Mouse (Mus musculus): Measurements from ENCODE around the gene Gm9821. TPM values are rescaled to one million over a fixed set of nuclear protein-coding genes. Genes with fewer than 3 reads are reported as not detected.

Gm9821 gene
- polyA plus RNA-seq, 2 experiments from 2014 or later = 0.82 to 0.86 TPM

DNA sequence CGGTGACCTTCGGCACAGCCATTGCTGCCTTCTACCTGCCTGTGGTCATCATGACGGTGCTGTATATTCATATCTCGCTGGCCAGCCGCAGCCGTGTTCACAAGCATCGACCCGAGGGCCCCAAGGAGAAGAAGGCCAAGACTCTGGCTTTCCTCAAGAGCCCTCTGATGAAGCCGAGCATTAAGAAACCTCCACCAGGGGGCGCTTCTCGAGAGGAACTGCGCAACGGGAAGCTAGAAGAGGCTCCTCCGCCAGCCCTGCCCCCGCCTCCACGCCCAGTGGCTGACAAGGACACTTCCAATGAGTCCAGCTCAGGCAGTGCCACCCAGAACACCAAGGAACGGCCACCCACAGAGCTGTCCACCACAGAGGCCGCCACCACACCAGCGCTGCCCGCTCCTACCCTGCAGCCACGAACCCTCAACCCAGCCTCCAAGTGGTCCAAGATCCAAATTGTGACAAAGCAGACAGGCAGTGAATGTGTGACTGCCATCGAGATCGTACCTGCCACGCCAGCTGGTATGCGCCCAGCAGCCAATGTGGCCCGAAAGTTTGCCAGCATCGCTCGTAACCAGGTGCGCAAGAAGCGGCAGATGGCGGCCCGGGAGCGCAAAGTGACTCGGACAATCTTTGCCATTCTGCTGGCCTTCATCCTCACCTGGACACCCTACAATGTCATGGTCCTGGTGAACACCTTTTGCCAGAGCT is 17.5 kb upstream of the Gm9821 start:
- peak; percentile 29 for ATAC-seq

DNA sequence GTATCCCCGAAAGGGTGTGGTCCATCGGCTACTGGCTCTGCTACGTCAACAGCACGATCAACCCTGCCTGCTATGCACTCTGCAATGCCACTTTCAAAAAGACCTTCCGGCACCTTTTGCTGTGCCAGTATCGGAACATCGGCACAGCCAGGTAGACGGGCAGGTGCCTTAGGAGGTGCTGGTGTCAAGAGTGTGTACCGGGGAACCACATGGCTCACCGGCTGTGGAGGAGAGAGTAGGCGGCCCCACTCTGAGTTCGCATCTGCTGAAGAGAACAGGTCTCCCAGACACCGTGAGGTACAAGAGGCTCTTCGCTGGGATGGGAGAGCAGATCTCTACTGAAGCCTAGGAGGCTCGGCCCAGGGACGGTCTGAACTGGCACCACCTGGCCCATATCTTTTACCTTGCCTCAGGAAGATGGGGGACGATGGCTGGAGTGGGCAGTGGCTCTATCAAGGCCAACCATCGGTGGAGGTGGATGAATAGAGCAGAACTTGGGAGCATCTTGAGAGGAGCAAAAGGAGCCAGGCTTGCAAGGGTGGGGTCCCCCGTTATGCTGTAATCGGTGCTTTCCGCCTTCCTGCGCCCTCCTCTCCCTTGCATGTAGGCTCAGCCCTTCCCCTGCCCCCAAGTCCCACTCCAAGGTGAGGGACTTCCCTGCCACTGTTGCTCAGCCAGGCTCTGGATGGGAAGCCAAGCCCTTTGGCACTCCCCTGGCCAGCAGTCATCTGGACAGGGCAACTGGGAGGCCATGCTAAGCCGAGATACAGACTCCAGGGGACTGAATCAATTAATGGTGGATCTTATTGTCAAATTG is 16.8 kb upstream of the Gm9821 start:
- ATAC-seq = no peak

DNA sequence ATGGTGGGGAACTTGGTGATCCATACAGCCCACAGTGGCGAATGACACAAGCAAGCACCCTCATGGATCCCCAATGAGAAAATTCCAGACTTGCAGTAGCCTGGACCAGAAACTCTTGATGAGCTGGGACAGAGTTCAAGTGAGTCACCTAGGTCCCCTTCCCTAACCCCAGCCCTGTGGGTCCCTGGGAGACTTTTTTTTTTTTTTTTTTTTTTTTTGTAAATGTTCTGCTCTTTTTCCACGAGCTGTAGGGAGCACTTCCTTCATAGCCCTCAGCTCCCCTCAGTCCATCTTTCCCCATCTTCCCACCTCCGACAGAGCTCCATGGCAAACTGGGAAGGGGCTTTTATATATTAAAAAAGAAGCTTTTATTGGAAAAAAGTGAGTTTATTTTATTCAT is 16.0 kb upstream of the Gm9821 start:
- no peak for ATAC-seq

DNA sequence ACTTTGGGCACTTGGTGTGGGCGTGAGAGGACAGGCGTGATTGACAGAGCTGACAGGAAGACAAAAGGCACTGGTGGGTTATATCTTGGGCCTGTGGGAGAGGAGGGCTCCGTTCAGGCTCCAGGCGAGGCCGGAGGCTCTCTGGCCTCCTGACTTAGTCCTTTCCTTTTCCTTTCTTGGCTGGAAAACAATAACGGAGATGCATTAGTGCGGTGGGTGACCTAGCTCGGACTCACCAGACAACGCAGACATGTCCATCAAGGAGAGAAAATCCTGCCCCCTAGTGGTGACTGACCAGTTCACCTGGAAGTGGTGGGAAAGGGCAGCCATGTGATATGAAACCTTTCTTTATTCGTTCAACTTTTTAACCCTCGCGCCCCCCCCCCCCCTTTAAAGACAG is 15.6 kb upstream of the Gm9821 start:
- ATAC-seq = no peak

DNA sequence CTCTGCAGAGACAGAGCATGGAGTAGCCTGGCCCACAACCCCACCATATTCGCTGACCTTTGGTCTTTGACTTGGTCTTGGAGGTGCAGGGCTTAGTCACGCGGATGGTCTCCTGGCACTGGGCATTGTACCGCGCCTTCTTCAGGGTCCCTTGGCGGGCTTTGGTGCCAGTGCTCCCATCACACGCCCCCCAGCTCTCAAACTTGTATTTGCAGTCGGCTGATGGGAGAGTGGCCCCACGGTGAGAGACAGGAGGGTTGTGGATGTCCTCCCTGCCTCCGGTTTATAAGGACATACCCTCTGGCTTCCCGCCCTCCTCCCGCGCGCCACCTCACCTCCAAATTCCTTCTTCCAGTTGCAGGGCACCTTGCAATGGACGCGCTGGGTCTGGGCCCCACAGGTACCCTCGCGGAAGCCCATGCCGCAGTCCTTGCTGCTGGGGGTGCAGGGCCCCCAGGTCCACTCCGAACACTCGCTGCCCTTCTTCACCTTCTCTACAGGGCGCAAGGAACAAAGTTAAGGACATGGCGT is 14.7 kb upstream of the Gm9821 start:
- ATAC-seq = no peak

DNA sequence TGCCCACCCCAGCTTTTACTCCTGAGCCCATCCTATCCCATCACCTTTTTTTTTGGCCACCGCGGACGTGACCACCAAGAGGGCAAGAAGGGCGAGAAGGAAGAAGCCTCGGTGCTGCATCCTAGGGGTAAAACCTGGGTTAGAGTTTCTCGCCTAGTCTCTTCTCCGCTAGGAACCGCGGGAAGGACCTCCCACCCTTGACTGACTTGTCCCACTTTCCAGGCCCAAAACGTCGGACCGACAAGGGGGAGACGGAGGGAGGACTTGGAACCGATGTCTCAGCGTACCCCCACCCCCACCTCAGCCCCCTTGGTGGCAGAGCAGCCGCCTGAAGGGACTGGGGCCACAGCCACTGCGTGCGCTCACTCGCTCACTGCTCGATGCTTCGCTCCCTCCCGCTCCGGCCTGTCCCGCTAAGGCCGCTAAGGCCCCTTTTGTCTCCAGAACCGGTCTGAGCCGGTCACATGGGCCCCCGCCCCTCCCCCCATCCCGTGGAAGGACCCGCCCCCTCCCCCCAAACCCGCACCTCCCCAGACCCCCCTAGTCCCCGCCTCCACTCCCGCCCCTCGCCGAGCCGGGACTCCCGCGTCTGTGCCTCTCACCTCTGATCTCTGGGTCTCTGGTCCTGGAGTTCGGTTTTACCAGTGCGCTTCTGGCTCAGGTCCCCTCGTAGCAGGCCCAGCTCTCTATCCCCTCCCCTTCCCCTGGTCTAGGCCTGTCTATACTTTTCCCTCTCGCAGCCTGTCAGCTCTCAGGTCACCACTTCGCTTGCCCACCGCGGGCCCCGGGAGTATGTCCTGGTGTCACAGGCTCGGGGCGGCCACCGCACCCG is 14.0 kb upstream of the Gm9821 start:
- peak; percentile 19 for ATAC-seq

DNA sequence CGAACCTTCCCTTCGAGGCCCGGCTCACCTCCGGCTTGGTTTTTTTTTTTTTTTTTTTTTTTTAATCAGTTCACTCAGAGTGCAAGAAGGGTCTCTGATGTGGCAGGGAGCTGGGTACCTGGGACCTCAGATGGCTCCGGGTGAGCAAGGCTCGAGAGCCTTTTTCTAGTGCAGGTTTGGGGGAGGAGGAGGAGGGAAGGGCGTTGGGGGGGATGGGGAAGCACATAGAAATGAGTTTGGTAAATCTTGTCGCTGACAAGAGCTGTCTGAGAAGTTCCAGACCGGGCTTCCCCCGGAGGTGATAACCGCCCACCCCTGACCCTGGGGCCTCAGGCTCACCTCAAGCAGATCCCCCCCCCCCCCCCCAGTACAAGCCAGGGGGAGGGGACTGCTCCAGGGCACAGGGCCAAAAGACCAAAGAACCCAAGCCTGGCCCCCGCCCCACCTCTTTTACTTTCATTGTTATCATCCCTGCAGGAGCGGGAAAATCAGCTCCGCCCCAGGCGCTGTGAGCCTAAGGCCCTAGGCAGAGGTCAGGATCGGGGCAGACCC is 13.3 kb upstream of the Gm9821 start, which contains the start of gene Mdk:
Mdk (minus strand) TSS at position 138 of the 552 bp plus-strand sequence.
- peak; percentile 30 for ATAC-seq

DNA sequence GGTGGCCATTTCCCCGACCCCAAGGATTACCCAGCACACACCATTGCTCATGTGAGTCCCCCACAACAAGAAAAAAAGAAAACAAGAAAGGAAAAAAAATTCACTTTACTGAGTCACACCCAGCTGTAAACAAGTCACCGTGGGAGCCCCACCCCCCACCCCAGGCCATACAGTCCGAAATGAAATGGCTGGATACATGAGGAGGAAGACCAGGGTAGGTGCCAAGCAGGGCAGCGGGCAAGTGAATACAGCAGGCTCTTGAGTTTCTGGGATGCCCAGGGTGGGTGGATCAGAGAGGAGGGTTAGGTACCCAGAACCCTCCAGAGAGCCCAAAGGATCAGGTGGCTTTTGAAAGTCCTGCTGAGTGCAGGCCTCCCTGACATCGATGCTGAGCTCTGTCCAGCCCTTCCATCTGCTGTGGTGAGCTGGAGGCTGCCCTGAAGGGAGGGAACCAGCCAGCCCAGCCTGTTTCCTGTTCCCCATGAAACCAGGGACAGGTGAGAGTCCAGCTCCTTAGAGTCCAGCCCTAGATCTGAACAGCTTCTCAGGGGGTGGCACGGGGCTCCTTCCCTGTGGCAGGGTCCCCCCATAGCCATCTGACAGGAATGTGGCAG is 12.7 kb upstream of the Gm9821 start:
- peak; percentile 4 for ATAC-seq

DNA sequence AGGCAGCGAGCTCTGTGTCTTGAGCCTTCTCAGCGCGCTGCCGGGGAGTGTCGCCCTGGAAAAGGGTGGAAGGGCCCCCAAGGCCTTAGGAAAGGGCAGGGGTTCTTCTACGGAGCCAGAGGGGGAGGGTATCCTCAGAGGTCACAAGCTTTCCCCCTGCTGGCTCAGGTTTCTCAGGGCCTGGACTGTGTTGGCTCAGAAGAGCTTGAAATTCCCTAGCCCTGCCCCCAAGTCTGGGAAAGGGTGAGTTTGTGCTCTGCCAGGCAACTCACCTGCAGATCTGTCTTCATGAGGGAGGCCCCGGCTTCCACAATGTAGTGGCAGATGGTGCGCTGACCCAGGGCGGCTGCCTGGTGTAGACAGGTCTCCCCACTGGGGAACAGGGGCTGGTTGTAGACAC is 12.0 kb upstream of the Gm9821 start:
- ATAC-seq = no peak

DNA sequence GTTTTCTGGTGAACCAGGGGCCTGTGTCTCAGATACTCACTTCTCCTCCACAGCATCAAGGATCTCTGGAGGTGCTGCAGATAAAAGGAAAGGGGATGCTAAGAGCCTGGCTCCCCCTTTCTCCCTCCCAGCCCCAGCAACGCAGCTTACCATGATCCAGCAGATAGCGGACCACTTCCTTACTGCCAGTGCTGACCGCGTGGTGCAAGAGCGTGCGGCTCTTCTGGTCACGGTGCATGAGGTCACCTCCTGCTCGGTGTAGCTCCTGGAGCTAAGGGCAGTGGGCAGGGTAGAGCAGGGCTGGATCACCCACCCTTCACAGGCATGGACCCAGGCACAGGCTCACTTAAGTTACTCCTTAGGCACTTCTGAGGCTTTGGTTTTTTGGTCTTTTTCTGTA is 11.5 kb upstream of the Gm9821 start:
- ATAC-seq = no peak

DNA sequence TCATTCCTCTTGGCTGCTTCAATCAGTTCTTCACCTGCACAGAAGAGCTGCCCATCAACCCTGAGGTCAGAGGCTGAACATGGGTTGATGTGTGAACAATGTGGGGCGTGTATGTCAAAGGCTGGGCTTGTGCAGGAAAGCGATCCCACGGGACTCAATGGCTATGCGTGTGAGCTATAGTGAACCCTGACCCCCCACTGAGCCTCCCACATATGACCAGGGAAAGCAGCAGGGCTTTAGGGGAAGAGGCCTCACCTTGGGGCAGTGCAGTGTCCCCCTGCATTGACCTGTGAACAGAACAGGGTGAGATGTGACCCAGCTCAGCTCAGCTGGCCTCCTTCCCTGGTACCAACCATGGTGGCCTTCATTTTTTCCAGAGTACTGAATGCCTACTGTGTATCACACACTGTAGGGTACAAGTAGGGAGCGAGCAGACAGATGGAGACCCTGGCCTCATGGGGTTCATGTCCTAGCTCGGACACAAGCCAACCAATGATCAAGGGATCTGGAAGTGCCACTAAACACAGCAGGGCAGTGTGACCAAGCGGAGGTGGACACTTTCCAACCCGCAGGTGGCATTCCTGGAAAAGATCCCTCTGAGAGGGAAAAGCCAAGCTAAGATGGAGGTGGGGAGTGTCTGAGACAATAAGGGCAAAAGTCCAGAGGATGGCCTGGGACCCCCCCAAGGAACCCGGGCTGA is 10.5 kb upstream of the Gm9821 start:
- ATAC-seq = no peak

DNA sequence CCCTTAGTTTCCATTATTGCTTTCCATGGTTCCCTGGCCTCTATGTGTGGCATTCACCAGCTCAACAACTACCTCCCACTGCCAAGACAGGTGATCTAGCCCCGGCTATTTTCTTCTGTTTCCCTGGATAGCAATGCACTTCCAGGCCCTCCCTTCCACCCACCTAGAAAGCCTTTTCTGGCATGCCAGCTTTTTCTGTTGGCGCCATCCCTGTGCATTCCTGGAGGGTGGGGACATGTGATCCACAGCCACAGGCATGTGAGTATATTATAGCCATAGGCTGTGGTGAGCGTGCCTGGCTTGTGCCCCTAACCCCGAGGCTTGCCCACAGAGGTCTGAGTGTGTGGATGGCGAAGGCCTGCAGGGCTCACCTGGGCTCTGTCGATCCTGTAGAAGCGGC is 9.3 kb upstream of the Gm9821 start:
- ATAC-seq = no peak

DNA sequence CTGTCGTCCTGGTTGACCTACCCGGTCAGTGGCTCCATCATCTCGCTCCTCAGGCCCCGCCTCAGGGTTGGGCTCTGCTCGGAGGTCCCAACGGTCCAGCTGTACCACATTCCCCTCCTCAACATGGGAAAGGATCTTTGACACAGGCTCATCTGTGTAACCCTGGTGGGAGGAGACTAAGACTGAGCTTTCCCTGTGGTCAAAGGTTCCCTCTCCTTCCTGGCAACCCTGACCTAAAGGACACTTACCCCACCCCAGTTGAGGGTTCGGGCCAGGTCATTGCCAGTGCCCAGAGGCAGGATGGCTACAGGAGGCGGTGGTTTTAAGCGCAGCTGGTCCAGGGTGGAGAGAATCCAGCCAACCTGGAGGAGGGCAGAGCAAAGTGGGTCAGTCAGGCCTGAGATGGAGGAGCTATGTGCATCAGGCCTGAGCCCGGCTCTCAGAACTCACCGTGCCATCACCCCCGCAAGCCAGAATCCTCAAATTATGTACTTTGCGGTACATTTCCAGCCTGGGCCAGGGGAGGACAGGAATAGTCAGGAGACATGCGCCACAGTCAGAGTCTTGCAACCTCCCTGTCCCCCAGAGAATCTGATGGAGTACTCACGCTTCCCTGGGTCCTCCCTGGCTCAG is 6.1 kb upstream of the Gm9821 start:
- ATAC-seq = no peak

DNA sequence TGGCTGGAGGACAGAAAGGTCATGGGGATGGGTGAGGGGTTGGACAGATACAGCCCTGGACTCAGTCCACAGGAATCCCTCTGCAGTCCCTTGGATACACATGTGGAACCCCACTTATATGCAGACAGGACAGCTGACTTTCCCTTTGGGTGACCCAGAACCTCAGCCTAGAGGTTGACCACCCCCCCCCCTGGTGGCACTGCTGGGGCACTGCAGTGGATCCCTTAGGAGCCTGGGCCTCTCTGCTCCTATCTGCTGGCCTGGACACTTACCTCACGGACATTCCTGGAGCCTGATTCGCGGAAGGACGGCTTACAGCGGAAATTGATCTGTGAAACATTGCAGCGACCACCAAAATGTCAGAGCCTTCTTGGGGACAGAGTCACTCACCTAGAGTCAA is 3.1 kb upstream of the Gm9821 start:
- no peak for ATAC-seq

DNA sequence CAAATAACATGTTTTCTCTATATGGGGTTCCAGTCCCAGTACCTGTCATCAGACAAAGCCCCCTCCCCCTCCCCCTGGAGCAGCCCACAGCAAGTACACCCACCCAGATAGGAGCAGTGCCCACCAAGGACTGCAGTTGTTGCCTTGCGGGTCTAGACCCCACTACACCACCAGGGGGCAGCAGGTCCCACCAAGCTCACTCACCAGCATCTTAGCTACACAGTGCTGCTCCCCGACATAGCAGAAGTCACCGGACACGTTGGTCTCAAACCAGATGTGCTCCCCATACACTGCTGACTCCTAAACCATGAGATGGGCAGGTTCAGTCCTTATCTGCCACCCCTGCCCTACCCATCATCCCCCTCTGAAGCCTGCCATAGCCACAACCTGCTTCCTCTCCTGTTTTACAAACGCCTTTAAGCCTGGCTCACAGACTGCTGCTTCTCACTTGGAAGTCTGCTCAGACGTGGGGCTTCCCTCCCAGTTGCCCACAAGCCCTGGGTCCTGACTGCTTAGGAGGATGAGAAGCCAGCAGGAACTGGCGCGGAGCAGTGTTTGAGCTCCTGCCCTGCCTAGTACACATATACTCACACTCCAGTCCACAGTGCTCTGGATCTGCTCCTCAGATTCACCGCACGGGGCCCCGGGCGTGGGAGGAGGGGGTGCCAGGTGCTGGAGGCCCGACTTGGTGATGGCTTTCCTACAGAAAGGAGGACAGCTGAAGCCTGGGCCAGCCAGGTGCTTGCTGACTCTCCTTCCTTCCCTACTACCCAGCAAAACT is 1.1 kb upstream of the Gm9821 start:
- peak; percentile 77 for ATAC-seq

DNA sequence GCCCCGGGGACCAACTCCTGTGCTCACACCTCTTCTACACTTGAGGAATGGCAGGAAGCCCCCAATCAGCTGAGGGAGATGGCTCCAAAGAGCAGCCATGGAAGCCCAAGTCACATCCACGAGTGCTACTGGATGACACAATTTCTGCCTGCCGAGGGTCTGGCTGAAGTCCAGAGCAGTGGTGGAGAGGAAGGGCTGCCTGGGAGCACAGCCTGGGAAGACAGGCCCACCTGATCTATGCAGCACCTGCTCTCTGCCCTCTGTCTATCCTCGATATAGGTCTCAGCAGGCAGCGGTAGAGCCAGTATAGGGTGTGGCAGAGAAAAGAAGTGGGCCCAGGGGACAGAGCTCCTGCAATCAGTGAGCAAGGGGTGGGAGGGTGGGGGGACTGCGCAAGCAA is 1.3 kb downstream of the Gm9821 start:
- ATAC-seq = no peak

DNA sequence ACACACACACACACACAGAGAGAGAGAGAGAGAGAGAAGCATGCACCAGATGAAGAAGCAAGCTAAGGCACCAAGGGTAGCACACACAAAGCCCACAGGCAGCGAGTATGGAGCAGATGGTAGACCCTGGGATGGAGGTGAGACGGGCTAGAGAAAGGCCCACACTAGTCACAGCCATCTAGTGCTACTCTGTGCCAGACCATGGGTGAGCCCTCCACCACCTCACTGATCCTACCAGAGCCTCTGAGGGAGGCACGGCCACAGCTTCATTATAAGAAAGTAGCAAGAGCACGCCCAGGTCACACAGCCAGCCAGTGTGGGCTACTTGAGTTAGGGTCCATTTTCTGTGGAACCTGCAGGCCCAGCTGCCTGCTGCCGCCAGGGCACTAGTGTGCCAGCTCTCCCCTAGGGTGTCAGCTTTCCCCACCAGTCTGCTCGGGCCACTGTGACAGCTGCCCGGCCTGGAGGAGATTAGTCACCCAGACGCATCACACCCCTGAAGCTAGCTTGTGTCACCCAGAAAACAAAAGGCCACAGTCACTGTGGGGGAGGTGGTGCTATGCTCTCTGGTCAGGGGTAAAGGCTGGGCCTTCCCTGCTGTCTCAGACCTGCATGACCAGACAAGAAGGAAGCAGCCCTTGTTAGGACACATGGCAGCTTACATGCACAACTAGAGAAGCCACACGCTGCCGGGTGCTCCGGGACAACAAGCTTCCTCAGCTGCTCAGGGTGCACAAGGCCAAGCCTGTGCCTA is 2.1 kb downstream of the Gm9821 start:
- no peak for ATAC-seq

DNA sequence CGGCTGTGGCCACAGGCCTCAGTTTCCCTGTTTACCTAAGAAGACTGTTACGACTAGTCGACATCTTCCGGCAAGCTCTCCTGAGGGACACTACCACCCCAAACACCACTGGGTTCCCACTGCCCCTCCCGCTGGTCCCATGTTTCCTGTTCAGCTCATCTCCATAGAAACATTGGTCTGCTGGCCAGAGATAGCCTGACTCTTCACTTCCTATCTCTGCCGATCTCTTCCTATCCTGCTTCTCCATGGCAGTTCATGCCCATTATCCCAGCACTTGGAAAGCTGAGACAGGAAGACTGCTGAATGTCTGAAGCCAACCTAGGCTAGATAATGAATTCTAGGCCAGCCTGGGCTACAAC is 2.6 kb downstream of the Gm9821 start:
- ATAC-seq = no peak

DNA sequence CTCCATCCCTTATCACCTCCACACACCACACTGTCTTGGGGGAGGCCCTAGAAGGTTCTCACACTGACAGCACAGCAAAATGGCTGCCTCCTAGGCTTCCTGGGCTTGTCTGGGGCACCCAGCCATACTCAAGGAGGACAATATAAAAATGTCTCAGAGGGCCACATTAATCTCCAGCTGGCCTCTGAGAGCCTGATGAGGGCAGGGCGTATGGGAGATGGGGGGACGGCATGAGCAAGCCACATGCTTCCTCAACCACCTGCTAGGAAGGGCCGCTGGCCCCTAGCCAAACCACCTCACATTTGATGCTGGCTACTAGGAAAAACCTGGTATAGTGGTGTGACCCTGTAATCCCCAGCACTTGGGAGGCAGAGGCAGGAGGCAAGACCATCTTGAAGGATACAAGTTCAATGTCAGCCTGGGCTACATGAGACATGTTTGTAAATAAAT is 3.3 kb downstream of the Gm9821 start:
- ATAC-seq = no peak

Data from CD4-positive, CD25-positive, alpha-beta regulatory T cell, adult 4 months (primary cell).